Mouse (Mus musculus): ENCODE data around the gene Ugt1a6a. TPM values are rescaled to one million over a fixed set of nuclear protein-coding genes. Genes with fewer than 3 reads are reported as not detected.

Ugt1a6a gene
- total and polyA plus RNA-seq, 3 experiments: not detected

GRCm38 (mm10) chr1:88256886-88257663, 122.5 kb downstream of the Ugt1a6a start:
- Histone ChIP-seq H3K9me3 (replicated peaks; ENCODE audit: insufficient read depth, low read length) (no peaks in the 10 kb centered on the region), H3K79me2 (ENCODE audit: control insufficient read depth, insufficient read depth, low read length, poor library complexity) (no peaks in the 10 kb centered on the region), H3K27ac (ENCODE audit: control insufficient read depth, low read depth, low read length) (no peak overlapping the region), H3K27me3 (ENCODE audit: control insufficient read depth in 1 of 2, insufficient read depth in 2 of 2, low read length in 2 of 2) (no peaks in the 10 kb centered on the region), H3K36me3 (ENCODE audit: control insufficient read depth in 1 of 2, insufficient read depth in 2 of 2, low read length in 2 of 2) (peaks cover 0 to 13% of the 10 kb centered on the region in 2 experiments; a peak in 2 of 4 replicates), H3K9ac (ENCODE audit: control insufficient read depth, low read depth, low read length, poor library complexity, severe bottlenecking) (no peak overlapping the region), H3K4me3 (ENCODE audit: control insufficient read depth in 1 of 2, insufficient read depth in 1 of 2, low read depth in 2 of 2, low read length in 2 of 2) (no peak overlapping the region), H3K4me1 (ENCODE audit: control insufficient read depth in 1 of 2, insufficient read depth in 2 of 2, low read length in 2 of 2) (peaks cover 2 to 9% of the 10 kb centered on the region in 2 experiments; a peak in 3 of 4 replicates)
- TF ChIP-seq MYB (IDR thresholded peaks at IDR 0.05; ENCODE audit: low read depth, low read length): no peak
- TF ChIP-seq MAFK (IDR thresholded peaks at IDR 0.05; ENCODE audit: borderline replicate concordance, low read depth, low read length): no peak
- no peak for TF ChIP-seq NELFE (IDR thresholded peaks at IDR 0.05; ENCODE audit: low read depth, low read length)
- no peak for TF ChIP-seq KAT2A (conservative IDR thresholded peaks at IDR 0.05; ENCODE audit: low read depth, low read length)
- no peak for TF ChIP-seq ZMIZ1 (IDR thresholded peaks at IDR 0.05; ENCODE audit: low read depth, low read length)
- no peak for DNase-seq (ENCODE audit: low read depth, low spot score)

GRCm38 (mm10) chr1:88257681-88258080, 123.1 kb downstream of the Ugt1a6a start:
- TF ChIP-seq MEF2A (IDR thresholded peaks at IDR 0.05; ENCODE audit: extremely low read depth, insufficient replicate concordance, low read depth, low read length, poor library complexity, severe bottlenecking) (no peak), MAZ (IDR thresholded peaks at IDR 0.05; ENCODE audit: low read depth, low read length) (no peak), USF1 (IDR thresholded peaks at IDR 0.05; ENCODE audit: low read depth, low read length) (no peak)
- H3K36me3 ChIP-seq (ENCODE audit: control insufficient read depth in 1 of 2, insufficient read depth in 2 of 2, low read length in 2 of 2): peaks cover 0 to 19% of the 10 kb centered on the region in 2 experiments; a peak in 2 of 4 replicates
- DNase-seq (ENCODE audit: low read depth, low spot score): no peak
- no peak overlapping the region for H3K27ac ChIP-seq (ENCODE audit: control insufficient read depth, low read depth, low read length)
- H3K27me3 ChIP-seq (ENCODE audit: control insufficient read depth in 1 of 2, insufficient read depth in 2 of 2, low read length in 2 of 2): no peaks in the 10 kb centered on the region
- H3K9ac ChIP-seq (ENCODE audit: control insufficient read depth, low read depth, low read length, poor library complexity, severe bottlenecking): no peak overlapping the region
- H3K79me2 ChIP-seq (ENCODE audit: control insufficient read depth, insufficient read depth, low read length, poor library complexity): no peaks in the 10 kb centered on the region
- H3K4me3 ChIP-seq (ENCODE audit: control insufficient read depth in 1 of 2, insufficient read depth in 1 of 2, low read depth in 2 of 2, low read length in 2 of 2): no peak overlapping the region
- peaks cover 5 to 15% of the 10 kb centered on the region in 2 experiments for H3K4me1 ChIP-seq (ENCODE audit: control insufficient read depth in 1 of 2, insufficient read depth in 2 of 2, low read length in 2 of 2)
- no peaks in the 10 kb centered on the region for H3K9me3 ChIP-seq (replicated peaks; ENCODE audit: insufficient read depth, low read length)

- peaks cover 0 to 24% of the 10 kb centered on the region in 2 experiments; a peak in 2 of 4 replicates for H3K36me3 ChIP-seq (ENCODE audit: control insufficient read depth in 1 of 2, insufficient read depth in 2 of 2, low read length in 2 of 2)
- no peaks in the 10 kb centered on the region for H3K27me3 ChIP-seq (ENCODE audit: control insufficient read depth in 1 of 2, insufficient read depth in 2 of 2, low read length in 2 of 2)
- TF ChIP-seq ETS1 (IDR thresholded peaks at IDR 0.05; ENCODE audit: low read depth, low read length): no peak
- TF ChIP-seq SMC3 (IDR thresholded peaks at IDR 0.05; ENCODE audit: low read depth, low read length): no peak
- TF ChIP-seq SIN3A (IDR thresholded peaks at IDR 0.05; ENCODE audit: low read length): no peak
- no peak for TF ChIP-seq MYC (IDR thresholded peaks at IDR 0.05; ENCODE audit: low read depth, low read length)
- TF ChIP-seq MAX (IDR thresholded peaks at IDR 0.05; ENCODE audit: low read length): no peak
- no peak for TF ChIP-seq GABPA (IDR thresholded peaks at IDR 0.05; ENCODE audit: low read depth, low read length)
- no peak; the same call in 1 of the 2 replicates for TF ChIP-seq ZMIZ1 (IDR thresholded peaks at IDR 0.05; ENCODE audit: low read depth, low read length)
- no peak for TF ChIP-seq USF1 (IDR thresholded peaks at IDR 0.05; ENCODE audit: low read depth, low read length)
- TF ChIP-seq MAZ (IDR thresholded peaks at IDR 0.05; ENCODE audit: low read depth, low read length): no peak
- no peak; the same call in 1 of the 2 replicates for TF ChIP-seq POLR2AphosphoS2 (IDR thresholded peaks at IDR 0.05; ENCODE audit: low read length)
- no peak for TF ChIP-seq RAD21 (IDR thresholded peaks at IDR 0.05; ENCODE audit: low read depth, low read length)
- no peak for TF ChIP-seq RCOR1 (IDR thresholded peaks at IDR 0.05; ENCODE audit: low read depth, low read length)
- TF ChIP-seq TBP (IDR thresholded peaks at IDR 0.05; ENCODE audit: low read depth, low read length): no peak
- TF ChIP-seq JUND (IDR thresholded peaks at IDR 0.05; ENCODE audit: low read depth, low read length): no peak
- TF ChIP-seq E2F4 (IDR thresholded peaks at IDR 0.05; ENCODE audit: borderline replicate concordance, low read depth, low read length): no peak
- TF ChIP-seq NELFE (IDR thresholded peaks at IDR 0.05; ENCODE audit: low read depth, low read length): no peak
- peaks cover 7 to 17% of the 10 kb centered on the region in 2 experiments for H3K4me1 ChIP-seq (ENCODE audit: control insufficient read depth in 1 of 2, insufficient read depth in 2 of 2, low read length in 2 of 2)
- H3K79me2 ChIP-seq (ENCODE audit: control insufficient read depth, insufficient read depth, low read length, poor library complexity): no peaks in the 10 kb centered on the region
- no peak overlapping the region for H3K4me3 ChIP-seq (ENCODE audit: control insufficient read depth in 1 of 2, insufficient read depth in 1 of 2, low read depth in 2 of 2, low read length in 2 of 2)
- H3K9ac ChIP-seq (ENCODE audit: control insufficient read depth, low read depth, low read length, poor library complexity, severe bottlenecking): no peak overlapping the region
- H3K27ac ChIP-seq (ENCODE audit: control insufficient read depth, low read depth, low read length): no peak overlapping the region
- no peak for DNase-seq (ENCODE audit: low read depth, low spot score)
- H3K9me3 ChIP-seq (replicated peaks; ENCODE audit: insufficient read depth, low read length): no peaks in the 10 kb centered on the region
Measured at GRCm38 (mm10) chr1:88258361-88258760, 123.8 kb downstream of the Ugt1a6a start.
